Mouse (Mus musculus) layer of hippocampus, postnatal 25 days (tissue): ENCODE results near the gene Atg14. TPM values are rescaled to one million over a fixed set of nuclear protein-coding genes. Genes with fewer than 3 reads are reported as not detected.

ENCODE experiments used
- DNase-seq, 2 experiments: peaks; one replicate each; pipeline ENCODE4 v3.0.0; 2022; ENCODE audit warnings: mixed read lengths in 2 of 2, low spot score in 1 of 2; ENCODE audit errors: extremely low spot score in 1 of 2
- total RNA-seq, 2 experiments: library from RNA; stranded (reverse); gene quantifications; 2 replicates each; pipeline ENCODE4 v1.2.3; 2021

Gene Atg14
- total RNA-seq, 2 experiments from 2014 or later = 16.6 to 17.9 TPM

- no peak for DNase-seq
Measured at GRCm38 (mm10) chr14:47513606-47514005, 56.8 kb downstream of the Atg14 start.

GRCm38 (mm10) chr14:47510244-47510643, 60.2 kb downstream of the Atg14 start:
- no peak for DNase-seq

- no peak for DNase-seq
Measured at GRCm38 (mm10) chr14:47508035-47508434, 62.4 kb downstream of the Atg14 start.

- DNase-seq = no peak
Measured at GRCm38 (mm10) chr14:47506676-47507075, 63.8 kb downstream of the Atg14 start.

- DNase-seq = no peak
Measured at GRCm38 (mm10) chr14:47504036-47504435, 66.4 kb downstream of the Atg14 start.

GRCm38 (mm10) chr14:47498632-47499031, 71.8 kb downstream of the Atg14 start:
- DNase-seq = no peak

GRCm38 (mm10) chr14:47497166-47497565, 73.3 kb downstream of the Atg14 start:
- no peak for DNase-seq

GRCm38 (mm10) chr14:47495951-47496350, 74.5 kb downstream of the Atg14 start:
- no peak for DNase-seq

- no peak for DNase-seq
Measured at GRCm38 (mm10) chr14:47493592-47494361, 76.7 kb downstream of the Atg14 start.

Other genes with a start within 250 kb of the Atg14 start
- gene Lgals3, start 202.9 kb downstream of the Atg14 start, total RNA-seq = 1 to 10 TPM in 1 of 2 experiments, under 1 TPM in 1; 0.91 to 1.3 TPM
- under 1 TPM; 0.34 to 0.61 TPM for gene Dlgap5, start 152.2 kb downstream of the Atg14 start, total RNA-seq
- gene Fbxo34, start 120.2 kb downstream of the Atg14 start, total RNA-seq = 10 to 100 TPM; 86.2 to 90.9 TPM
- gene Ktn1, start 77.8 kb upstream of the Atg14 start, total RNA-seq = 10 to 100 TPM; 78.3 to 90.9 TPM